ENCODE assay signal across 21 mouse cellular contexts in genomic region chr2:53715017-53715416, GRCm38 (mm10).
"Had no signal": no experiment of that assay in that cellular context is flagged by ENCODE, and none has a peak within 500 bp of the region (broad histone marks: within the 10 kb centered on the region; RNA-seq: fewer than 3 reads in every experiment).

No protein-coding gene starts in this region.

- H3K9me3 ChIP-seq: limb, embryonic 10.5 days; limb, embryonic 13.5 days; liver, embryonic 12.5 days; liver, embryonic 15.5 days; midbrain, embryonic 12.5 days; midbrain, embryonic 15.5 days; neural tube, embryonic 13.5 days; stomach, embryonic 15.5 days had no signal

- DNase-seq: kidney, adult 18-20 months; kidney, postnatal 10 days; kidney, postnatal 36 days; layer of hippocampus, postnatal 36 days; liver; lung, adult 2 months; retina, postnatal 1 day; right cerebral cortex, postnatal 25 days; spleen, adult 18-20 months; thymus, postnatal 25 days had no signal

- H3K4me2 ChIP-seq: limb, embryonic 13.5 days; liver, embryonic 12.5 days; liver, embryonic 15.5 days; midbrain, embryonic 12.5 days; midbrain, embryonic 15.5 days; neural tube, embryonic 13.5 days; stomach, embryonic 15.5 days had no signal

- ATAC-seq: liver, embryonic 12.5 days; lung, postnatal 0 days; midbrain, embryonic 15.5 days had no signal

- H3K27me3 ChIP-seq: limb, embryonic 13.5 days; liver, embryonic 12.5 days; liver, embryonic 15.5 days; midbrain, embryonic 12.5 days; midbrain, embryonic 15.5 days; neural tube, embryonic 13.5 days; stomach, embryonic 15.5 days had no signal

- H3K27ac ChIP-seq: limb, embryonic 10.5 days; limb, embryonic 13.5 days; liver, embryonic 12.5 days; liver, embryonic 15.5 days; macrophage; midbrain, embryonic 12.5 days; midbrain, embryonic 15.5 days; neural tube, embryonic 13.5 days; stomach, embryonic 15.5 days had no signal

- H3K36me3 ChIP-seq: limb, embryonic 10.5 days; limb, embryonic 13.5 days; liver, embryonic 12.5 days; liver, embryonic 15.5 days; midbrain, embryonic 12.5 days; midbrain, embryonic 15.5 days; neural tube, embryonic 13.5 days; stomach, embryonic 15.5 days had no signal

- H3K4me1 ChIP-seq: limb, embryonic 10.5 days; limb, embryonic 13.5 days; liver, embryonic 12.5 days; liver, embryonic 15.5 days; midbrain, embryonic 12.5 days; midbrain, embryonic 15.5 days; neural tube, embryonic 13.5 days; stomach, embryonic 15.5 days had no signal

- H3K4me3 ChIP-seq: limb, embryonic 10.5 days; limb, embryonic 13.5 days; liver, embryonic 12.5 days; liver, embryonic 15.5 days; midbrain, embryonic 12.5 days; midbrain, embryonic 15.5 days; myocyte; neural tube, embryonic 13.5 days; stomach, embryonic 15.5 days had no signal

- H3K9ac ChIP-seq: limb, embryonic 13.5 days; liver, embryonic 12.5 days; liver, embryonic 15.5 days; midbrain, embryonic 12.5 days; midbrain, embryonic 15.5 days; neural tube, embryonic 13.5 days; stomach, embryonic 15.5 days had no signal
